8 mouse cellular contexts compared by ENCODE assay signal in the genomic region with DNA sequence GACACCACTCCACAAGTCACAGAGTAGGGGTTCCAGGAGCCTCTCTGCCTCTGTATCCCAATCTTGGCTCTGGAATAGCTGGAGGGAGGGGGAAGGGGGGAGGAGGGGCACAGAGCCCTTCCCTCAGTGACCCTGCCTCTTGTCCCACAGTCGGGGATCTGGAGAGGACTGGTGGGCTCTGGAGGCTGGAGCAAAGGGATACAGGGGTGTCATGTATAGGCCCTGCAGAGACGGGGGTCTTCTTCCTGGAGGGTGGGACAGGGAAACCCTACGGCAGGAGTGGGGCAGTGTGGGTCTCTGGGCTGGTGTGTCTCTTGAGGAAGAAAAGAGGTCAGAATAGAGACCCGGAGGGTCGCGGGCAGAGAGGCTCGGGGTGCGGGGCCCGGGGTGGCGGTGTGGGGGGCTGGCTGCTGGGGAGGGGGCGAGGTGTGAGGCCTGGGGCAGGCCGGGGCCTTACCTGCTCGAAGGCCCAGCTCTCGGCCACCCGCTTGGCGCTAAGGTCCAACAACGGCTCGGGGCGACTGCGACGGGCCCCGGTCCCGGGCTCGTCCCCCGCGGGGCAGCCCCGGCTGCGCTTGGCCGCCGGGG. TPM values are rescaled to one million over a fixed set of nuclear protein-coding genes. Genes with fewer than 3 reads are reported as not detected.
DNase-seq lines count a peak whose midpoint lies in the region; ATAC-seq lines count a peak whose summit lies in the region.

No protein-coding gene starts in this region.

- H3K36me3 ChIP-seq in megakaryocyte, embryonic 14.5 days (replicated peaks; ENCODE audit: low read length) = peaks cover 35% of the 10 kb centered on the region
- peaks cover 6% of the 10 kb centered on the region; the same call in 1 of the 2 replicates for H3K36me3 ChIP-seq in forebrain, embryonic 11.5 days (ENCODE audit: control insufficient read depth, insufficient read depth, low read length)
- peaks cover 35% of the 10 kb centered on the region for H3K36me3 ChIP-seq in neural tube, embryonic 12.5 days

- peak overlapping the region; percentile 92 for H3K4me2 ChIP-seq in forebrain, embryonic 11.5 days (ENCODE audit: low read depth, low read length, severe bottlenecking)
- H3K4me2 ChIP-seq in neural tube, embryonic 12.5 days (replicated peaks) = peak overlapping the region; percentile 90

- peak overlapping the region; percentile 95 for H3K4me3 ChIP-seq in megakaryocyte, embryonic 14.5 days (replicated peaks)
- H3K4me3 ChIP-seq in forebrain, embryonic 11.5 days (ENCODE audit: low read depth, low read length) = peak overlapping the region; percentile 90
- peak overlapping the region; percentile 90 for H3K4me3 ChIP-seq in neural tube, embryonic 12.5 days

- intact Hi-C loops in left cerebral cortex, postnatal 10 days (cut with DNase I) = no loop called here

- H3K9me3 ChIP-seq in megakaryocyte, embryonic 14.5 days = no peaks in the 10 kb centered on the region
- no peaks in the 10 kb centered on the region for H3K9me3 ChIP-seq in forebrain, embryonic 11.5 days (ENCODE audit: control insufficient read depth, low read length)
- no peaks in the 10 kb centered on the region for H3K9me3 ChIP-seq in neural tube, embryonic 12.5 days

- ATAC-seq in megakaryocyte, adult 5-6 weeks (ENCODE audit: poor library complexity, severe bottlenecking) = no peak
- no peak; the same call in 1 of the 2 replicates for ATAC-seq in forebrain, embryonic 11.5 days (replicated peaks; ENCODE audit: low FRiP score)
- peak; percentile 42 for ATAC-seq in neural tube, embryonic 12.5 days (ENCODE audit: low FRiP score, low read depth)

- no peak for DNase-seq in forebrain, embryonic 11.5 days (ENCODE audit: low spot score)
- peak; percentile 56 for DNase-seq in kidney, postnatal 10 days
- no peak for DNase-seq in adrenal gland, postnatal 14 days
- no peak for DNase-seq in left cerebral cortex, postnatal 10 days (ENCODE audit: extremely low spot score in 1 of 2, low spot score in 2 of 2)
- DNase-seq in thymus, postnatal 25 days = no peak

- H3K27me3 ChIP-seq in megakaryocyte, embryonic 14.5 days (replicated peaks) = no peaks in the 10 kb centered on the region
- no peaks in the 10 kb centered on the region for H3K27me3 ChIP-seq in forebrain, embryonic 11.5 days (ENCODE audit: control insufficient read depth, insufficient read depth, low read length)
- H3K27me3 ChIP-seq in neural tube, embryonic 12.5 days (replicated peaks) = no peaks in the 10 kb centered on the region

- peaks cover 71% of the 10 kb centered on the region for H3K4me1 ChIP-seq in megakaryocyte, embryonic 14.5 days
- no peaks in the 10 kb centered on the region for H3K4me1 ChIP-seq in forebrain, embryonic 11.5 days (replicated peaks; ENCODE audit: control insufficient read depth, insufficient read depth, low read length)
- H3K4me1 ChIP-seq in neural tube, embryonic 12.5 days = peaks cover 28% of the 10 kb centered on the region

- H3K27ac ChIP-seq in forebrain, embryonic 11.5 days (ENCODE audit: low read depth, low read length) = 0 out of 2 replicates have a peak overlapping the region, but pooled peaks have one; percentile 25
- H3K27ac ChIP-seq in neural tube, embryonic 12.5 days = peak overlapping the region; percentile 8; the same call in 1 of the 2 replicates

- WGBS in forebrain, embryonic 11.5 days = under 1% methylated on average over 26 of the region's 30 CpGs
- 1% methylated on average over 30 of the region's 30 CpGs for WGBS in neural tube, embryonic 12.5 days

- peak overlapping the region; percentile 93 for H3K9ac ChIP-seq in forebrain, embryonic 11.5 days (ENCODE audit: low read length)
- peak overlapping the region; percentile 98 for H3K9ac ChIP-seq in neural tube, embryonic 12.5 days

RNA-seq across cellular contexts. Expression of a gene that starts 0.4 kb away (rescaled TPM):
- polyA plus RNA-seq in megakaryocyte, embryonic 14.5 days (2012; ENCODE audit: insufficient read depth, low replicate concordance) = 14.1 and 16.0 TPM in 2 replicates
- total RNA-seq in megakaryocyte, adult 5-6 weeks (2015) = 6.2 and 6.5 TPM in 2 replicates
- total RNA-seq in megakaryocyte, adult 5-6 weeks (2017) = 8.9 and 9.4 TPM in 2 replicates
- polyA plus RNA-seq in forebrain, embryonic 11.5 days (2014; fragmentation: Nextera tagmentation; extraction: Ambion mirVana) = 34.7 and 37.1 TPM in 2 replicates
- 52.8 and 57.9 TPM in 2 replicates for polyA plus RNA-seq in neural tube, embryonic 12.5 days (2016; fragmentation: Nextera tagmentation; extraction: Ambion mirVana)
- 32.3 and 39.5 TPM in 2 replicates for total RNA-seq in adrenal gland, postnatal 14 days (2021)
- total RNA-seq in left cerebral cortex, postnatal 10 days (2021) = 10 to 100 TPM; 14.2 to 14.3 TPM

RNA-seq across cellular contexts. Expression of a gene that starts 13.0 kb away (rescaled TPM):
- 80.4 and 326 TPM in 2 replicates for polyA plus RNA-seq in megakaryocyte, embryonic 14.5 days (2012; ENCODE audit: insufficient read depth, low replicate concordance)
- 169 and 188 TPM in 2 replicates for total RNA-seq in megakaryocyte, adult 5-6 weeks (2015)
- total RNA-seq in megakaryocyte, adult 5-6 weeks (2017) = 99.7 and 113 TPM in 2 replicates
- 277 and 303 TPM in 2 replicates for polyA plus RNA-seq in forebrain, embryonic 11.5 days (2014; fragmentation: Nextera tagmentation; extraction: Ambion mirVana)
- polyA plus RNA-seq in neural tube, embryonic 12.5 days (2016; fragmentation: Nextera tagmentation; extraction: Ambion mirVana) = 256 and 282 TPM in 2 replicates
- 251 and 255 TPM in 2 replicates for total RNA-seq in adrenal gland, postnatal 14 days (2021)
- total RNA-seq in left cerebral cortex, postnatal 10 days (2021) = 100 to 1,000 TPM; 130 to 136 TPM

RNA-seq across cellular contexts. Expression of a gene that starts 20.6 kb away (rescaled TPM):
- polyA plus RNA-seq in megakaryocyte, embryonic 14.5 days (2012; ENCODE audit: insufficient read depth, low replicate concordance) = 106 and 208 TPM in 2 replicates
- total RNA-seq in megakaryocyte, adult 5-6 weeks (2015) = 11.6 and 13.5 TPM in 2 replicates
- 4.0 and 4.9 TPM in 2 replicates for total RNA-seq in megakaryocyte, adult 5-6 weeks (2017)
- 52.0 and 59.6 TPM in 2 replicates for polyA plus RNA-seq in forebrain, embryonic 11.5 days (2014; fragmentation: Nextera tagmentation; extraction: Ambion mirVana)
- polyA plus RNA-seq in neural tube, embryonic 12.5 days (2016; fragmentation: Nextera tagmentation; extraction: Ambion mirVana) = 60.7 and 63.3 TPM in 2 replicates
- total RNA-seq in adrenal gland, postnatal 14 days (2021) = 25.0 and 35.5 TPM in 2 replicates
- 10 to 100 TPM; 21.8 to 22.3 TPM for total RNA-seq in left cerebral cortex, postnatal 10 days (2021)

RNA-seq across cellular contexts. Expression of a gene that starts 33.7 kb away (rescaled TPM):
- polyA plus RNA-seq in megakaryocyte, embryonic 14.5 days (2012; ENCODE audit: insufficient read depth, low replicate concordance) = 4.8 and 20.9 TPM in 2 replicates
- total RNA-seq in megakaryocyte, adult 5-6 weeks (2015) = 18.7 and 22.8 TPM in 2 replicates
- 17.8 and 22.5 TPM in 2 replicates for total RNA-seq in megakaryocyte, adult 5-6 weeks (2017)
- 21.0 and 25.5 TPM in 2 replicates for polyA plus RNA-seq in forebrain, embryonic 11.5 days (2014; fragmentation: Nextera tagmentation; extraction: Ambion mirVana)
- 18.1 and 25.1 TPM in 2 replicates for polyA plus RNA-seq in neural tube, embryonic 12.5 days (2016; fragmentation: Nextera tagmentation; extraction: Ambion mirVana)
- 17.5 and 22.0 TPM in 2 replicates for total RNA-seq in adrenal gland, postnatal 14 days (2021)
- 10 to 100 TPM; 24.1 to 27.1 TPM for total RNA-seq in left cerebral cortex, postnatal 10 days (2021)

RNA-seq across cellular contexts. Expression of a gene that starts 51.5 kb away (rescaled TPM):
- polyA plus RNA-seq in megakaryocyte, embryonic 14.5 days (2012; ENCODE audit: insufficient read depth, low replicate concordance) = 0.87 TPM in 1 of 2 replicates, not detected in the other
- total RNA-seq in megakaryocyte, adult 5-6 weeks (2015) = not detected in 2 replicates
- not detected in 2 replicates for total RNA-seq in megakaryocyte, adult 5-6 weeks (2017)
- polyA plus RNA-seq in forebrain, embryonic 11.5 days (2014; fragmentation: Nextera tagmentation; extraction: Ambion mirVana) = 2.9 and 5.0 TPM in 2 replicates
- polyA plus RNA-seq in neural tube, embryonic 12.5 days (2016; fragmentation: Nextera tagmentation; extraction: Ambion mirVana) = 5.3 and 6.3 TPM in 2 replicates
- total RNA-seq in adrenal gland, postnatal 14 days (2021) = 0.67 and 1.2 TPM in 2 replicates
- total RNA-seq in left cerebral cortex, postnatal 10 days (2021) = 1 to 10 TPM; 5.4 to 6.8 TPM
